Mouse (Mus musculus): ENCODE measurements around the gene Atad5. TPM values are rescaled to one million over a fixed set of nuclear protein-coding genes. Genes with fewer than 3 reads are reported as not detected.

Gene Atad5
- polyA plus RNA-seq, 1 experiment, result 0.58 TPM

- peaks cover 6% of the 10 kb centered on the region for H3K36me3 ChIP-seq (ENCODE audit: control insufficient read depth, insufficient read depth)
- peak overlapping the region; percentile 62 for H3K4me2 ChIP-seq (ENCODE audit: low read depth)
- H3K4me3 ChIP-seq, result no peak overlapping the region
- TF ChIP-seq MYOG (IDR thresholded peaks at IDR 0.05; ENCODE audit: control insufficient read depth in 1 of 3, insufficient read depth in 1 of 3, insufficient read length in 2 of 3, low read depth in 2 of 3), result peak in 1 of 3 experiments; percentile 50
- no peak for TF ChIP-seq USF1 (IDR thresholded peaks at IDR 0.05; ENCODE audit: low read depth)
- peak in 1 of 3 experiments; percentile 50 for TF ChIP-seq MYOD1 (IDR thresholded peaks at IDR 0.05; ENCODE audit: control insufficient read depth in 1 of 3, insufficient read length in 2 of 3, low read depth in 2 of 3)
- TF ChIP-seq CEBPB (IDR thresholded peaks at IDR 0.05; ENCODE audit: insufficient read depth, poor library complexity, severe bottlenecking), result 0 out of 2 replicates have a peak, but pooled peaks have one; percentile 14
- TF ChIP-seq TCF12 (IDR thresholded peaks at IDR 0.05; ENCODE audit: insufficient read depth, poor library complexity, severe bottlenecking), result peak; percentile 35
- no peak for TF ChIP-seq E2F4 (IDR thresholded peaks at IDR 0.05; ENCODE audit: insufficient read depth)
- no peak overlapping the region for H3ac ChIP-seq (ENCODE audit: control insufficient read depth, insufficient read length)
- no peaks in the 10 kb centered on the region for H3K27me3 ChIP-seq (ENCODE audit: control insufficient read depth, insufficient read depth, insufficient read length)
- H3K79me2 ChIP-seq (ENCODE audit: control insufficient read depth, insufficient read depth), result no peaks in the 10 kb centered on the region
Measured at GRCm38 (mm10) chr11:80050088-80050487, 39.1 kb upstream of the Atad5 start.

GRCm38 (mm10) chr11:80052456-80052855 lies 36.7 kb upstream of the Atad5 start:
- H3K27me3 ChIP-seq (ENCODE audit: control insufficient read depth, insufficient read depth, insufficient read length), result no peaks in the 10 kb centered on the region
- peak overlapping the region; percentile 4 for H3K4me2 ChIP-seq (ENCODE audit: low read depth)
- TF ChIP-seq E2F4 (IDR thresholded peaks at IDR 0.05; ENCODE audit: insufficient read depth) (no peak), POLR2A (IDR thresholded peaks at IDR 0.05; ENCODE audit: insufficient read length, low read depth) (no peak), SRF (IDR thresholded peaks at IDR 0.05; ENCODE audit: control insufficient read depth, insufficient read length, low read depth) (no peak), MYOD1 (IDR thresholded peaks at IDR 0.05; ENCODE audit: control insufficient read depth in 1 of 3, insufficient read length in 2 of 3, low read depth in 2 of 3) (no peak), CEBPB (IDR thresholded peaks at IDR 0.05; ENCODE audit: insufficient read depth, poor library complexity, severe bottlenecking) (no peak), POLR2AphosphoS2 (IDR thresholded peaks at IDR 0.05; ENCODE audit: insufficient read length, low read depth) (no peak), USF1 (IDR thresholded peaks at IDR 0.05; ENCODE audit: low read depth) (no peak), TCF3 (IDR thresholded peaks at IDR 0.05; ENCODE audit: insufficient read length, low read depth) (no peak), TCF12 (IDR thresholded peaks at IDR 0.05; ENCODE audit: insufficient read depth, poor library complexity, severe bottlenecking) (no peak), REST (IDR thresholded peaks at IDR 0.05; ENCODE audit: insufficient read depth, insufficient read length) (no peak), MAX (IDR thresholded peaks at IDR 0.05; ENCODE audit: low read depth) (no peak), MYOG (IDR thresholded peaks at IDR 0.05; ENCODE audit: control insufficient read depth in 1 of 3, insufficient read depth in 1 of 3, insufficient read length in 2 of 3, low read depth in 2 of 3) (no peak)
- H3K4me3 ChIP-seq, result no peak overlapping the region
- no peak overlapping the region for H3ac ChIP-seq (ENCODE audit: control insufficient read depth, insufficient read length)
- peaks cover 6% of the 10 kb centered on the region for H3K36me3 ChIP-seq (ENCODE audit: control insufficient read depth, insufficient read depth)
- no peaks in the 10 kb centered on the region for H3K79me2 ChIP-seq (ENCODE audit: control insufficient read depth, insufficient read depth)

- no peak overlapping the region for H3K4me3 ChIP-seq
- H3K36me3 ChIP-seq (ENCODE audit: control insufficient read depth, insufficient read depth), result peaks cover 2% of the 10 kb centered on the region
- H3ac ChIP-seq (ENCODE audit: control insufficient read depth, insufficient read length), result no peak overlapping the region
- no peaks in the 10 kb centered on the region for H3K79me2 ChIP-seq (ENCODE audit: control insufficient read depth, insufficient read depth)
- H3K4me2 ChIP-seq (ENCODE audit: low read depth), result no peak overlapping the region
- H3K27me3 ChIP-seq (ENCODE audit: control insufficient read depth, insufficient read depth, insufficient read length), result no peaks in the 10 kb centered on the region
- TF ChIP-seq POLR2AphosphoS2 (IDR thresholded peaks at IDR 0.05; ENCODE audit: insufficient read length, low read depth), result no peak
- TF ChIP-seq E2F4 (IDR thresholded peaks at IDR 0.05; ENCODE audit: insufficient read depth), result no peak
- TF ChIP-seq CEBPB (IDR thresholded peaks at IDR 0.05; ENCODE audit: insufficient read depth, poor library complexity, severe bottlenecking), result no peak
- TF ChIP-seq TCF3 (IDR thresholded peaks at IDR 0.05; ENCODE audit: insufficient read length, low read depth), result no peak
- TF ChIP-seq MYOD1 (IDR thresholded peaks at IDR 0.05; ENCODE audit: control insufficient read depth in 1 of 3, insufficient read length in 2 of 3, low read depth in 2 of 3), result no peak
- no peak for TF ChIP-seq TCF12 (IDR thresholded peaks at IDR 0.05; ENCODE audit: insufficient read depth, poor library complexity, severe bottlenecking)
- no peak for TF ChIP-seq USF1 (IDR thresholded peaks at IDR 0.05; ENCODE audit: low read depth)
- TF ChIP-seq SRF (IDR thresholded peaks at IDR 0.05; ENCODE audit: control insufficient read depth, insufficient read length, low read depth), result no peak
- TF ChIP-seq REST (IDR thresholded peaks at IDR 0.05; ENCODE audit: insufficient read depth, insufficient read length), result no peak
- no peak for TF ChIP-seq MYOG (IDR thresholded peaks at IDR 0.05; ENCODE audit: control insufficient read depth in 1 of 3, insufficient read depth in 1 of 3, insufficient read length in 2 of 3, low read depth in 2 of 3)
- no peak for TF ChIP-seq POLR2A (IDR thresholded peaks at IDR 0.05; ENCODE audit: insufficient read length, low read depth)
- TF ChIP-seq MAX (IDR thresholded peaks at IDR 0.05; ENCODE audit: low read depth), result no peak
Measured at GRCm38 (mm10) chr11:80053171-80053570, 36.0 kb upstream of the Atad5 start.

- H3K79me2 ChIP-seq (ENCODE audit: control insufficient read depth, insufficient read depth), result no peaks in the 10 kb centered on the region
- peaks cover 7% of the 10 kb centered on the region for H3K36me3 ChIP-seq (ENCODE audit: control insufficient read depth, insufficient read depth)
- H3K4me3 ChIP-seq, result no peak overlapping the region
- TF ChIP-seq MYOG (IDR thresholded peaks at IDR 0.05; ENCODE audit: control insufficient read depth in 1 of 3, insufficient read depth in 1 of 3, insufficient read length in 2 of 3, low read depth in 2 of 3), result no peak
- TF ChIP-seq SRF (IDR thresholded peaks at IDR 0.05; ENCODE audit: control insufficient read depth, insufficient read length, low read depth), result no peak
- TF ChIP-seq TCF3 (IDR thresholded peaks at IDR 0.05; ENCODE audit: insufficient read length, low read depth), result no peak
- no peak for TF ChIP-seq CEBPB (IDR thresholded peaks at IDR 0.05; ENCODE audit: insufficient read depth, poor library complexity, severe bottlenecking)
- TF ChIP-seq E2F4 (IDR thresholded peaks at IDR 0.05; ENCODE audit: insufficient read depth), result no peak
- no peak for TF ChIP-seq POLR2A (IDR thresholded peaks at IDR 0.05; ENCODE audit: insufficient read length, low read depth)
- no peak for TF ChIP-seq USF1 (IDR thresholded peaks at IDR 0.05; ENCODE audit: low read depth)
- no peak for TF ChIP-seq TCF12 (IDR thresholded peaks at IDR 0.05; ENCODE audit: insufficient read depth, poor library complexity, severe bottlenecking)
- no peak for TF ChIP-seq MYOD1 (IDR thresholded peaks at IDR 0.05; ENCODE audit: control insufficient read depth in 1 of 3, insufficient read length in 2 of 3, low read depth in 2 of 3)
- no peak for TF ChIP-seq POLR2AphosphoS2 (IDR thresholded peaks at IDR 0.05; ENCODE audit: insufficient read length, low read depth)
- no peak for TF ChIP-seq MAX (IDR thresholded peaks at IDR 0.05; ENCODE audit: low read depth)
- TF ChIP-seq REST (IDR thresholded peaks at IDR 0.05; ENCODE audit: insufficient read depth, insufficient read length), result no peak
- no peak overlapping the region for H3ac ChIP-seq (ENCODE audit: control insufficient read depth, insufficient read length)
- H3K27me3 ChIP-seq (ENCODE audit: control insufficient read depth, insufficient read depth, insufficient read length), result no peaks in the 10 kb centered on the region
- peak overlapping the region; percentile 8 for H3K4me2 ChIP-seq (ENCODE audit: low read depth)
Measured at GRCm38 (mm10) chr11:80054659-80055058, 34.5 kb upstream of the Atad5 start.
